Mouse (Mus musculus) testis, adult 2 months (tissue): ENCODE results near the gene Cbx2.

Source experiments
- CTCF ChIP-seq: fragments of 200-500 bp; IDR thresholded peaks from 2 replicates; pipeline ENCODE4 v1.5.1; 2012; ENCODE audit warnings: low read depth, mild to moderate bottlenecking, inconsistent platforms, low read length, moderate library complexity; ENCODE audit not compliant: control insufficient read depth, insufficient read depth, insufficient replicate concordance
- POLR2A ChIP-seq: fragments of 200-500 bp; IDR thresholded peaks from 2 replicates; pipeline ENCODE4 v1.6.1; 2012; ENCODE audit warnings: low read depth, mild to moderate bottlenecking, inconsistent platforms, low read length, moderate library complexity; ENCODE audit not compliant: control insufficient read depth

GRCm38 (mm10) chr11:119079445-119079837 is 56.7 kb downstream of the Cbx2 start:
- TF ChIP-seq POLR2A (no peak), CTCF (no peak)
